Mouse (Mus musculus): Measurements from ENCODE around the gene Socs7.

- TF ChIP-seq CTCF (IDR thresholded peaks at IDR 0.05; ENCODE audit: insufficient read depth, low read depth, low read length) (no peak), POLR2A (IDR thresholded peaks at IDR 0.05; ENCODE audit: insufficient read depth, low read depth, low read length) (no peak)
These were observed 70.7 kb downstream of the Socs7 start for GRCm38 (mm10) chr11:97432983-97433539.
